Mouse (Mus musculus) right cerebral cortex, postnatal 4 days (tissue): Measurements from ENCODE around the gene Ifnar1.

Experiments
- DNase-seq: peaks from one replicate; pipeline ENCODE4 v3.0.0-alpha.2; 2022

The Ifnar1 gene

DNA sequence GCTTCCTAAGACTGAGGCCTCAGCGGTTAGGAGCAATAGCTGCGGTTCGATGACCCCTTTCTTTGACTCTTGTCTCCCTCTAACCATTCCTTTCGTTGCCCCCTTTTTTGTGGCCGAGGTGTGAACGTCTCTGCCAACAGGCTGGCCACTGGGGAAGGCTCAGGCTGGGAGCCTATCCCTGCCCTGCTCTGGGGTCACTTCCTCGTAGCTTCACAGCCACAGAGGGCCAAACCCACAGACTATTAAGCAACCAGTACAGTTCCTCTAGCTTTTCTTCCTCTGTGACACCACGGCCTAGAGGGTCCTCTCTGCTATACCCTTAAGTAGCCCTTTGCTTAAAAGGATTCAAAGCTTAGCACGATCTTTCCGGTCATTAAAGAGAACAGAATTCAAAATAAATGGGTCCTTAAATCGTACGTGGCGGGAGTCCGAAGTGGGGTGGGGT is 61.4 kb downstream of the Ifnar1 start:
- no peak for DNase-seq

DNA sequence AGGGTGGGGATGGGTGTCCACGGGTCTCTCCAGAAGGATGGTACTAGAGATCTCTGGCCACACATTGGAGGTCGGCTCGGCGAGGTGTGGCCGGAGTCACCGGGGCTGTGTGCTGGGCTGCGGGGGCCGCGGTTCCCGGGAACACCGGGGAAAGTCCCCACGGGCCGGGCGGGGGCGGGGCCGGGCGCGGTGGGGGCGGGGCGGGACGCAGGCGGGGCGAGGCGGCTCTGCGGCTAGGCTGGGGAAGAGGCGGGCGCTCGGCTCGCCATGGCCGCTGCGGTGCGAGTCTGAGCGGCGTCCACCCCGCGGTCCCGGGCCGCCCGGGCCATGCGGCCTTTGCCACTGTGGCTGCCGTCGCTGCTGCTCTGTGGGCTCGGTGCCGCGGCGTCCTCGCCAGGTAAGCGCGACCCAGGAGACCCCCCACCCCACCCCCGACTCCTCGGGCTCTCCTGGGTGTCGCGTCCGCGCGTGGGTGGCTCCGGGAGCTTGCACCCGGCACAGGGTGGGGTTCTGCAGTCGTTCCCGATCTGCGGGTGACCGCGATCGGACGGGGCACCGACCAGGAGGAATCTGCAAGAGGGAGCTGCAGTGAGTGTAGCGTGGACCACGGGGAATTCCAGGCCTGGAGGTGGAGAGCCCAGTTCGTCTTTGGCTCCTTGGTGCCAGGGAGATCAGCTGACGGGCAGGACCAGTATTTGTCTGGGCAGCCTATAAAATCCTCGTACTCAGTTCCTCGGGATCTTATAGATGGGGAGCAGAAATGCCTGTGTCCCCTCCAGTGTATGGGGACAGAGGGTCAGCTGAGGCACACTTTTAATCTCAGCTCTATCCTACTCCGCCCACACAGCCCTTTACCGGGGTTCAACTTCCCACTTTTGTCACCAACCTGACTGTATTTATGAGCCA is 62.1 kb downstream of the Ifnar1 start, which contains the start of gene Ifngr2:
Gene Ifngr2 (plus strand): TSS at position 237 of the 906 bp plus-strand sequence.
- DNase-seq = peak; percentile 69

DNA sequence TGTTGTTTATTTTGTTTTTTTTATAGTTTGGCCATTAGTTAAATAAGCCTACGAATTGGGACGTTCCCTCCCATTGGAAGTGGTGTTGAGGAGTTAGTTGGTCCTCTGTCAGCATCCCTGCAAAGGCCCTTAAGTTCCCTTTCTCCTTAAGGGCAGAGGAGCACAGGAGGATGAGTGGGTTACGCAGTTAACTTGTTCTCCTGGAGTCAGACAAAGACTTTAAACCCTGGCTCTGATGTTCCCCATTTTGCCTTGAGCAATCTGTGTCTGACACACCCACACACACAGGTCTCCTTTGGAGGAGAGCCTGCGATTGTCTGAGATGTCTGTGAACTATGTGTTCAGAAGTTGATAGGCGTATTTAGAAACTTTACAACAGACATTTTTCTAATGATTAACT is 62.9 kb downstream of the Ifnar1 start:
- no peak for DNase-seq

DNA sequence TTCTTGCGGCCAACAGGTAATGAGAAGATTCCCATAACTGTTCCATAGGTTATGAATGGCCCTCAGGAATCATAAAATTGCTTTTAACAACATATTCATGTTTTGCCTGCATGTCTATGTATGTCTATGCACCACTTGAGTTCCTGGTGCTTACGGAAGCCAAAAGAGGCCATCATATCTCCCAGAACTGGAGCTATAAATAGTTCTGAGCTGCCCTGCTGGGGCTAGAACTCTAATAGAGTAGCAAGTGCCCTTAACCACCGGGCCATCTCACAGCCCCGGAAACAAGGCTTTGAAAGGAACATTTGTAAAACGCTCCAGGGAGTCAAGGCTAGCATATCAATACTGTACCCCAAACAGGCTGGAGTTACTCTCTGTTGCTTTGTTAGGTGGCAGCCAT is 63.5 kb downstream of the Ifnar1 start:
- no peak for DNase-seq

DNA sequence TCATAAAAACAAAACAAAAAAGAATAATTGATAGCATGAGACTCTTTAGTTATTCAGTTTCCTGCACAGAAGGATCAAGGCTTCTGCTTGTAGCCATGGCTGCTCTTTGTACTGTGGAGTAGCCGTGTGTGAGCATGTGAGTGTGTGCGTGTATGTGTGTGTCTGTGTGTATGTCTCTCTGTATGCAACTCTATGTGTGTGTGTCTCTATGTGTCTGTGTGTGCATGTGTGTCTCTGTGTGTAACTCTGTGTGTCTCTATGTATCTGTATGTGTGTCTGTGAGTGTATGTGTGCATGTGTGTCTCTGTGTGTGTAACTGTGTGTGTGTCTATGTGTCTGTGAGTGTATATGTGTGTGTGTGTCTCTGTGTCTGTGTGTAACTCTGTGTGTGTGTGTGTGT is 64.0 kb downstream of the Ifnar1 start:
- no peak for DNase-seq

DNA sequence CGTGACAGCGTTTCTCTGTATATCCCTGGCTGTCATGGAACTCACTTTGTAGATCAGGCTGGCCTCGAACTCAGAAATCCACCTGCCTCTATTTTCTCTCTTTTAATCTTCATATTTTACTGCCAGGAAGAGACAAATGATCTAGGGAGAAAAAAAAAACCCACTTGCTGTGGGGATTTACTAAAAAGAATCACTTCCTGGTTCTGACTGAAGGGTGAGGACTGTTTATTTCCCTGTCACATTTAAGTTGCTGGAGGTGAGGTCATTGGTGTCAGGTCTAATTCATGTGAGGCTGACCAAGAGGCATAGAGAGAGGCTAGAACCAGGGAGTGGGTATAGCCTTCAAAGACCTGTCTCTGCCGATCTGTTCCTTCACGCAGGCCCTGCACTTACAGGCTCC is 64.6 kb downstream of the Ifnar1 start:
- DNase-seq = no peak

DNA sequence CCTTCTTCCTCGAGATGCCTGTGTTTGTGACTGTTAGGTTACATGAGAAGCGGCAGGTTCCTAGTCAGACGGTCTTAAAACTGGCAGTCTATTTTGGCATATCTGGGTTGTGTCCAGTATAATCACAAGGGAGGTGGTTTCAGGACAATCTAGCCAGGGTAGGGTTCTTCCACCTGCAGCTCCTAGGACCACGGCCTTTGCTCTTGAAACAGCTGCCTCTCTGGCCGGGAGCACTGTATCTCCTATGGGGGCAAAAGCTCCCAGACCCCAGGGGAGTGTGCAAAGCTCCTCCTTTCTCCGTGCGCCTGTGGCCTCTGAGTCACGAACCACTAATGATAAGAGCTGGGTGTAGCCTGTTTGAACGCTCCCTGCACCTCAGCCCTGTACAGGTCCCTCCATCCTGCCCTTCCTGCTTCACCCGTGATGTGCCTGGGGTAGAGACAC is 66.1 kb downstream of the Ifnar1 start:
- DNase-seq = no peak

DNA sequence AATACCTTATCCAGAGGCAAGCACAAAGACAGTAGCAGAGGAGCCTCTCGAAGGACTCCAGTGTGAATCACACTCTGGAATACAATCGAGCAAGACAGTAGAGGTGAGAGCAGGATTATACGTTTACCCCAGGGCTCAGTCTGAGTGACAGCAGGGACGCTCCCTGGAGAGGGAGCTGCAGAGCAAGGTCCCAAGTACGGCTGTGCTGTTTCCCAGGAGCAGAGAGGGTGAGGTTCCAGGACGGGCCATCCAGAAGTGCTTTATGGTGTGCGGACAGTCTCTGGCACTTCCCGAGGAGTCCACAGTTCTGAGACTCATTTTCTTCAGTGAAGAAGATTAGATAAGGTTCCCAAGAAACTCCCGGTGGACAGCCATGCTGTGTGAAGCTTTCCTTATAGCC is 67.0 kb downstream of the Ifnar1 start:
- no peak for DNase-seq

DNA sequence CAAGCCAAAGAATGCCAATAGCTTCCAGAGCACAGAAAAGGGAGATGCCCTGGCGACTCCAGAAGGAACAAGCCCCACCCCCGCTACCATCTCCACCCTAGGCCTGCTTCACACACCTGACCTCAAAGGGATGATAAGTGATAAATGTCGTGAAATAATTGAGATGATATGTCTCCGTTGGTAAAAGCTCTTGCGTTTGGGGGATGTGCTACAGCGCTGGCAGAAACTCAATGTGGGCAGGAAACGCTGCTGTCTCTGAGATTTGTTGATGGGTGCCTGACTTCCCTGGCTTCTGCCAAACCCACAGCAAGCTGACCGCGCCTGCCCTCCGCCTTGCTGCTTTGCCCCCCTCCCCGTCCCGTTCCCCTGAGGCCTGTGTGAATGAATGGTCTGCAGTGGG is 68.6 kb downstream of the Ifnar1 start:
- no peak for DNase-seq

DNA sequence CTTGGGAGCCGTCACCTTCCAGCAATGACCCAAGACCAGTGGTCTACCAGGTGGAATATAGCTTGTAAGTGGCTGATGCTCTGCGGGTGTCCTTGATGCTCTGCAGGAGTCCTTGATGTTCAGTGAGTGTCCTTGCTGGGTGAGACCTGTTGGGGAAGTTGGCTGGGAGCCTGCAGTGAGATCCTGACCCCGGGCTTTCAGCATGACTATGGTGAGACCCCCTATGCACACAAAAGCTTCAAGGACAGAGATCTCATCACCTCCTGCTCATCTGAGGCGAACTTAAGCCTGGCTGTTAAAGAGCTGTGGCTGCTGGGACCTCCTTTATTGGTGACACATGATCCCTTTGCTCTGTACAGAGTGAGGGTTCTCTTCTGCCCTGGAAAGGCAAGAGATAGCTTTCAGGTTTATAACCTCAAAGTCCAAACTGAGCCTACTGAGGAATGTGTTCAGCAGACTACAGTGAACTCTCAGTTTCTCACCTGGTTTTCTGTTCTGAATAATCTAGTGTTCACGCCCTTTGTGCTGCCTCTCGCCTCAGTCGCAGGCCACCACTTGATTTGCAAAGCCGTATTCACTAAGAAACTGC is 70.1 kb downstream of the Ifnar1 start:
- no peak for DNase-seq

DNA sequence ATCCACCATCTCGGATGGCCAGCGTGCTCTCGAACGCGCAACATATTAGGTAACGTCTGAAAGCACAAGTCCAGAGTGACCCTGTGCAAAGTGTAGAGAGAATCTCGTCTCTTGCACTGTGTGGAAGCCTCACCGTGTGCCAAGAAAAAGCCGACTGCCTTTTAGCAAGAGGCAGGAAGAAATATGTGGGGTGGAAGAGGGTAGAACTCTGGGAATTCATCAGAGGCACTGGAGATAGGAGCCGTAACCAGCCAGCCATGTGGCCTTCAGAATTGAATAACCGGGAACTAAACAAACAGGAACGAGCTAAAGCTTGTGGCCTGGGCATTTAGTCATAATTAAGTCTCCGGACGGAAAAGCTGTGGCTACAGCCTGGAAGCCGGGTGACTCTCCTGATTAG is 71.6 kb downstream of the Ifnar1 start:
- no peak for DNase-seq
